Mouse (Mus musculus) stomach, embryonic 14.5 days (tissue): ENCODE results near the gene Akr1c19. TPM values are rescaled to one million over a fixed set of nuclear protein-coding genes. Genes with fewer than 3 reads are reported as not detected.
"Not testable (repeated sequence)": the region's sequence is repeated elsewhere in the genome, so short reads cannot be mapped to it uniquely, and the experiment has no call there.

Source experiments
- ATAC-seq: fragments of 200-750 bp; cut with Nextera tagmentation; 2 replicates; pipeline ENCODE4 v1.8.0; 2017; ENCODE audit warnings: low read depth, moderate TSS enrichment; ENCODE audit not compliant: insufficient number of reproducible peaks, insufficient read depth, low FRiP score
- H3K27ac ChIP-seq: fragments of 300-500 bp; sonication (generic); 2 replicates; pipeline ENCODE4 v1.5.1; 2014; ENCODE audit warnings: mild to moderate bottlenecking, low read length, moderate library complexity, mixed read lengths
- H3K27me3 ChIP-seq: fragments of 300-500 bp; sonication (generic); 2 replicates; pipeline ENCODE4 v1.6.1; 2014; ENCODE audit warnings: low read length, control low read depth, mixed read lengths; ENCODE audit not compliant: control insufficient read depth, insufficient read depth
- H3K36me3 ChIP-seq: fragments of 300-500 bp; sonication (generic); 2 replicates; pipeline ENCODE4 v1.6.1; 2014; ENCODE audit warnings: mild to moderate bottlenecking, control low read depth, low read length, moderate library complexity, mixed read lengths; ENCODE audit not compliant: control insufficient read depth, insufficient read depth
- H3K4me1 ChIP-seq: fragments of 300-500 bp; sonication (generic); 2 replicates; pipeline ENCODE4 v1.6.1; 2014; ENCODE audit warnings: low read length, control low read depth, mixed read lengths; ENCODE audit not compliant: control insufficient read depth, insufficient read depth
- H3K4me2 ChIP-seq: fragments of 300-500 bp; sonication (generic); replicated peaks from 2 replicates; pipeline ENCODE4 v1.6.1; 2014; ENCODE audit warnings: low read depth, low read length, control low read depth
- H3K4me3 ChIP-seq: fragments of 300-500 bp; sonication (generic); 2 replicates; pipeline ENCODE4 v1.5.1; 2014; ENCODE audit warnings: low read depth, low read length, control low read depth
- H3K9ac ChIP-seq: fragments of 300-500 bp; sonication (generic); replicated peaks from 2 replicates; pipeline ENCODE4 v1.6.1; 2014; ENCODE audit warnings: low read depth, mild to moderate bottlenecking, control low read depth, low read length, moderate library complexity, mixed read lengths
- H3K9me3 ChIP-seq: fragments of 300-500 bp; sonication (generic); 2 replicates; pipeline ENCODE4 v1.6.1; 2016; ENCODE audit warnings: low read depth, low read length, control low read depth; ENCODE audit not compliant: control insufficient read depth
- WGBS: fragments of 180-500 bp; shearing (Covaris S2); extraction: QIAGEN DNeasy Blood & Tissue Kit; methylation state at CpG from one replicate; pipeline ENCODE4 v1.1.7; 2014; 5-methylcytosine and 5-hydroxymethylcytosine counted together
- polyA plus RNA-seq: library from polyadenylated mRNA; unstranded; fragments of >200 nt; fragmentation: Nextera tagmentation; extraction: Ambion mirVana; gene quantifications from 2 replicates; pipeline ENCODE4 v1.2.1, GENCODE M21; 2014

Gene Akr1c19
- polyA plus RNA-seq, 1 experiment from 2014 or later = 94.6 TPM

GRCm38 (mm10) chr13:4211560-4212299 is 16.8 kb upstream of the Akr1c19 start:
- 73% methylated on average over 20 of the region's 20 CpGs for WGBS
- no peak for ATAC-seq
- no peaks in the 10 kb centered on the region for H3K4me1 ChIP-seq

DNA sequence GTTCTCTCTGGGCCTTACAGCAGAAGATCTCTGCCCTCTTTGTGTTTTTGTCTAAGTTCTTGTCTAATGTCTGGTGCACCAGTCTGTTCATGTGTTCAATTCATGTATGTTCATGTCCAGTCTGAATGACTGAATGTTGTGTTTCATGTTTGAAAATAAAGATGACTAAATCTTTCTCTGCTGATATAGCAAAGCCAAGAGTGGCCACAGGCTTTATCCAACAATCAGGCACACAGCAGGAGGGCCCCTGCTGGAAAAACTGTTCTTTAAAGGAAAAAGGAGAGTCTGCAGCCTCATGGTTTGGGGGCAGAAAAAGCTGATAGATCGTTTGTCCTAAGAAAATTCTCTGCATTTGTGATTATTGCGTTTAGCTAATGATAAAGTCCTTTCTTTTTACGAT is 16.2 kb upstream of the Akr1c19 start:
- Histone ChIP-seq H3K36me3 (no peaks in the 10 kb centered on the region), H3K4me3 (no peak overlapping the region), H3K9ac (no peak overlapping the region), H3K9me3 (no peaks in the 10 kb centered on the region), H3K27me3 (no peaks in the 10 kb centered on the region), H3K27ac (no peak overlapping the region), H3K4me2 (no peak overlapping the region), H3K4me1 (no peaks in the 10 kb centered on the region)
- no peak for ATAC-seq
- WGBS = 72% methylated on average over 3 of the region's 3 CpGs

More at GRCm38 (mm10) chr13:4211560-4212299, 16.8 kb upstream of the Akr1c19 start:
- H3K27me3 ChIP-seq = no peaks in the 10 kb centered on the region
- no peaks in the 10 kb centered on the region for H3K9me3 ChIP-seq
- H3K27ac ChIP-seq = no peak overlapping the region
- H3K4me3 ChIP-seq = no peak overlapping the region
- no peak overlapping the region for H3K9ac ChIP-seq
- no peak overlapping the region for H3K4me2 ChIP-seq
- no peaks in the 10 kb centered on the region for H3K36me3 ChIP-seq

- 88% methylated on average over 1 of the region's 1 CpGs for WGBS
- not testable (repeated sequence) for H3K27ac ChIP-seq, H3K9me3 ChIP-seq, H3K4me1 ChIP-seq, H3K36me3 ChIP-seq, H3K4me3 ChIP-seq, H3K27me3 ChIP-seq, H3K4me2 ChIP-seq, ATAC-seq, H3K9ac ChIP-seq
These were observed 13.0 kb upstream of the Akr1c19 start for GRCm38 (mm10) chr13:4215496-4215895.

DNA sequence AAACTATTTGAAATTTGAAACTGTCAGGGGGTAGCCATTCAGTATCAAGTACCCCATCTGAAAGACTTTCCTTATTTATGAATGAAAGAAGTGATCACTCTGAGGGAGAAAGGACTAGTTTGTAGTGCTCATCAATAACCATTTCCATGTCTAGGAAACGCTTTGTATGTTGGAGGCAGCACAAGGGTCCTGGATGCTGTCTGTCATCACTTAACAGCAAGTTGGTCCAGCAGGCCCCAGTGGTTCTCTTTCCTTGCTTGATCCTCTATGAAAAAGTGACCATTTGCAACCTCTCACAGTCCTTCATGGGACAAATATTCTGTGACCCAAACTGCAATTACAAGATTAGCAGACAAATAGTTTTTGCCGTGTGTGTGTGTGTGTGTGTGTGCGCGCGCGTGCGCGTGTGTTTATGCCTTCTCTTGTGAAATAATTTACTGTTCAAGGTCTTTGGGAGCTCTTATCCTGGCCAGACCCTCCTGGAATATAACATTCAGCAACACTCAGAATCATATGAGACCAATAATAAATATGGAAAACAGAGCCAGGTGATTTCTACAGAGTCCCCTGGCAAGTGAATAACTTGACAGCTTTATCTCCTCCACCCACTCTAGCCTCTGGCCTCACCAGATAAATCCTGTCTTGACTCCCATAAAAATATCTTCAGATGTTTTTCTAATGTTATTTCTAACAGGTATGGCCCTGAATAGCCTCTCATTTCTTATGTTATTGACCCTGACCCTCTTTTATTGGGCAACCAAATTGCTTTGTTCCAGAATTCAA is 2.5 kb downstream of the Akr1c19 start:
- Histone ChIP-seq H3K27ac (no peak overlapping the region), H3K4me2 (no peak overlapping the region), H3K4me3 (no peak overlapping the region), H3K36me3 (no peaks in the 10 kb centered on the region), H3K4me1 (no peaks in the 10 kb centered on the region), H3K9ac (no peak overlapping the region), H3K9me3 (no peaks in the 10 kb centered on the region), H3K27me3 (no peaks in the 10 kb centered on the region)
- no peak for ATAC-seq
- WGBS = 90% methylated on average over 8 of the region's 8 CpGs

GRCm38 (mm10) chr13:4233135-4233534 is 4.6 kb downstream of the Akr1c19 start:
- peak; percentile 53 for ATAC-seq
- H3K27me3 ChIP-seq = no peaks in the 10 kb centered on the region
- no peaks in the 10 kb centered on the region for H3K4me1 ChIP-seq
- no peaks in the 10 kb centered on the region for H3K9me3 ChIP-seq
- 0 out of 2 replicates have a peak overlapping the region, but pooled peaks have one; percentile 7 for H3K27ac ChIP-seq
- no peaks in the 10 kb centered on the region for H3K36me3 ChIP-seq
- 63% methylated on average over 1 of the region's 1 CpGs for WGBS
- H3K9ac ChIP-seq = no peak overlapping the region
- H3K4me3 ChIP-seq = no peak overlapping the region
- no peak overlapping the region for H3K4me2 ChIP-seq

GRCm38 (mm10) chr13:4233536-4234172 is 5.2 kb downstream of the Akr1c19 start:
- Histone ChIP-seq H3K4me3 (peak overlapping the region; percentile 25), H3K27ac (peak overlapping the region; percentile 58; the same call in 1 of the 2 replicates), H3K9ac (no peak overlapping the region), H3K4me1 (no peaks in the 10 kb centered on the region), H3K9me3 (no peaks in the 10 kb centered on the region), H3K27me3 (no peaks in the 10 kb centered on the region), H3K4me2 (peak overlapping the region; percentile 21; the same call in 1 of the 2 replicates), H3K36me3 (no peaks in the 10 kb centered on the region)
- ATAC-seq = peak; percentile 97
- WGBS = 40% methylated on average over 3 of the region's 3 CpGs

DNA sequence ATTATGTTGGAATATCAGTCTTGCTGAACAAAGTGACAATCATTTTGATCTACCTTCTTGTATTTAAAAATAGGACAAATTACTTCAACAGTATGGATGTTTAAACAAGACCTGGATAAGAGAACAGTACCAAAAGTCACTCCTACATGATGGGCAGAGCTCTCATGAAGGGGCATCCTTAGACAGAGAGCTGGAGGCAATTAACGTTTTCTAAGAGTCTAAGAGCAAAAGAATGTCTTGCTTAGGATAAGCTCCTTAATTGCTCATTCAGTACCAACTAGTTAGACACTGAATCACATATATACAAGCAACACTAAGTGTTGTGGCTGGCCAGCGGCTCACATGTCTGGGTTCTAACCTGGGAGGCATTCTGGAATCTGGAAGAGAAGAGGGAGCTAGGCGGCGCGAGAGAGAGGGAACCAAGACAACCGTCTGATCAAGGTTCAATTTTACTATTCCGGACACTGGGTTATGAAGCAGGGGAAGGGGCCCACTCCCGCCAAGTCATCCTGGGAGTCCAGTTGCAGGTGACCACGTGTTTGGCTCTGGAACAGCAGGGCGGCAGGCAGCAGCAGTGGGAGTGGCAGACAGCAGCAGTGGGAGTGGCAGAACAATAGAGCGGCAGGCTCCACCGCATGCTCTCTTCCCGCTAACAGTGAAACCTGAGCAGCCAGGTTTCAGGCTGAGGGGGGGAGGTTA is 16.5 kb downstream of the Akr1c19 start:
- H3K27me3 ChIP-seq = no peaks in the 10 kb centered on the region
- ATAC-seq = peak; percentile 94
- H3K9me3 ChIP-seq = no peaks in the 10 kb centered on the region
- no peaks in the 10 kb centered on the region for H3K36me3 ChIP-seq
- H3K4me2 ChIP-seq = peak overlapping the region; percentile 46
- H3K4me3 ChIP-seq = peak overlapping the region; percentile 13; the same call in 1 of the 2 replicates
- H3K4me1 ChIP-seq = no peaks in the 10 kb centered on the region
- no peak overlapping the region for H3K9ac ChIP-seq
- H3K27ac ChIP-seq = no peak overlapping the region; the same call in 1 of the 2 replicates
- WGBS = 2% methylated on average over 13 of the region's 13 CpGs

GRCm38 (mm10) chr13:4249347-4249746 is 20.8 kb downstream of the Akr1c19 start:
- no peak for ATAC-seq
- 64% methylated on average over 3 of the region's 3 CpGs for WGBS
- no peaks in the 10 kb centered on the region for H3K4me1 ChIP-seq
- H3K9ac ChIP-seq = no peak overlapping the region
- H3K27ac ChIP-seq = no peak overlapping the region
- H3K4me3 ChIP-seq = no peak overlapping the region
- no peak overlapping the region for H3K4me2 ChIP-seq
- no peaks in the 10 kb centered on the region for H3K9me3 ChIP-seq
- H3K27me3 ChIP-seq = no peaks in the 10 kb centered on the region
- H3K36me3 ChIP-seq = no peaks in the 10 kb centered on the region
